Mouse (Mus musculus) liver, adult 2 months (tissue): ENCODE results near the gene Med12.

ENCODE experiments used
- CTCF ChIP-seq: fragments of 200-500 bp; IDR thresholded peaks from 2 replicates; pipeline ENCODE4 v1.5.1; 2011; ENCODE audit warnings: low read depth, low read length, control low read depth
- POLR2A ChIP-seq: fragments of 200-500 bp; IDR thresholded peaks from 2 replicates; pipeline ENCODE4 v1.6.1; 2011; ENCODE audit warnings: low read length, control low read depth; ENCODE audit not compliant: insufficient read depth; ENCODE audit errors: extremely low read depth

- TF ChIP-seq CTCF (no peak), POLR2A (no peak)
Measured at GRCm38 (mm10) chrX:101299473-101300426, 25.9 kb downstream of the Med12 start.
